Mouse (Mus musculus): Measurements from ENCODE around the gene Olfr715.
"Not testable (repeated sequence)": the region's sequence is repeated elsewhere in the genome, so short reads cannot be mapped to it uniquely, and the experiment has no call there.

- not testable (repeated sequence) for TF ChIP-seq CTCF (conservative IDR thresholded peaks at IDR 0.05; ENCODE audit: insufficient read depth, insufficient read length, low read depth, low read length); POLR2A (IDR thresholded peaks at IDR 0.05; ENCODE audit: low read depth, low read length)
These were observed 7.1 kb upstream of the Olfr715 start, which contains the start of gene Olfr716 for GRCm38 (mm10) chr7:107138027-107138426.

Measured in kidney, adult 2 months (tissue).